In genomic region chr17:80063840-80064495, GRCm38 (mm10) we compare ENCODE assay signal across 12 mouse cellular contexts. TPM values are rescaled to one million over a fixed set of nuclear protein-coding genes. Genes with fewer than 3 reads are reported as not detected.
DNase-seq lines count a peak whose midpoint lies in the region; ATAC-seq lines count a peak whose summit lies in the region.
"Had no signal": no experiment of that assay in that cellular context is flagged by ENCODE, and none has a peak within 500 bp of the region (broad histone marks: within the 10 kb centered on the region; RNA-seq: fewer than 3 reads in every experiment).

No protein-coding gene starts in this region.

- DNase-seq in embryo, embryonic 10 days (ENCODE audit: low spot score): peak; percentile 17
- DNase-seq in embryo, embryonic 9.5 days (ENCODE audit: extremely low spot score): no peak
- DNase-seq in midbrain, embryonic 14.5 days: peak; percentile 9
- DNase-seq in testis, postnatal 14 days (ENCODE audit: low spot score): peak; percentile 70
- no peak for DNase-seq in gastrocnemius, adult 8-10 months (ENCODE audit: low spot score in 2 of 2)
- no peak for DNase-seq in urinary bladder, postnatal 14 days (ENCODE audit: low spot score)
- DNase-seq: gastrocnemius, postnatal 14 days had no signal

- ATAC-seq in midbrain, embryonic 14.5 days (ENCODE audit: low FRiP score, low TSS enrichment): no peak
- ATAC-seq in midbrain, embryonic 15.5 days (replicated peaks): no peak
- ATAC-seq in erythroid progenitor cell, adult 5-6 weeks (replicated peaks; ENCODE audit: low FRiP score, poor library complexity, severe bottlenecking): peak; percentile 30

- no peak overlapping the region for H3K9ac ChIP-seq in midbrain, embryonic 14.5 days (replicated peaks; ENCODE audit: low read length)
- H3K9ac ChIP-seq in midbrain, embryonic 15.5 days: no peak overlapping the region
- H3K9ac ChIP-seq: hindbrain, embryonic 15.5 days had no signal

- H3K4me2 ChIP-seq in midbrain, embryonic 14.5 days (ENCODE audit: low read length): no peak overlapping the region
- H3K4me2 ChIP-seq in midbrain, embryonic 15.5 days: no peak overlapping the region

- H3K36me3 ChIP-seq in midbrain, embryonic 14.5 days (ENCODE audit: control insufficient read depth, insufficient read depth, low read length): no peaks in the 10 kb centered on the region
- H3K36me3 ChIP-seq in midbrain, embryonic 15.5 days (replicated peaks): no peaks in the 10 kb centered on the region
- H3K36me3 ChIP-seq: embryonic facial prominence, embryonic 13.5 days; hindbrain, embryonic 15.5 days had no signal

- WGBS in midbrain, embryonic 14.5 days: 61% methylated on average over 8 of the region's 8 CpGs
- WGBS in midbrain, embryonic 15.5 days: 64% methylated on average over 8 of the region's 8 CpGs

- H3K27ac ChIP-seq in midbrain, embryonic 14.5 days (replicated peaks; ENCODE audit: low read depth, low read length): no peak overlapping the region
- no peak overlapping the region for H3K27ac ChIP-seq in midbrain, embryonic 15.5 days
- H3K27ac ChIP-seq: embryonic facial prominence, embryonic 13.5 days; hindbrain, embryonic 15.5 days; layer of hippocampus, adult 2 months had no signal

- H3K4me1 ChIP-seq in midbrain, embryonic 14.5 days (ENCODE audit: control insufficient read depth, insufficient read depth, low read length): peaks cover 21% of the 10 kb centered on the region
- peaks cover 28% of the 10 kb centered on the region for H3K4me1 ChIP-seq in midbrain, embryonic 15.5 days

- H3K4me3 ChIP-seq in midbrain, embryonic 14.5 days (replicated peaks; ENCODE audit: low read depth, low read length): no peak overlapping the region
- no peak overlapping the region for H3K4me3 ChIP-seq in midbrain, embryonic 15.5 days
- H3K4me3 ChIP-seq: hindbrain, embryonic 15.5 days; layer of hippocampus, adult 2 months had no signal

- no peaks in the 10 kb centered on the region for H3K9me3 ChIP-seq in midbrain, embryonic 14.5 days (ENCODE audit: control insufficient read depth, low read length)
- no peaks in the 10 kb centered on the region for H3K9me3 ChIP-seq in midbrain, embryonic 15.5 days
- H3K9me3 ChIP-seq: embryonic facial prominence, embryonic 13.5 days; hindbrain, embryonic 15.5 days had no signal

- H3K27me3 ChIP-seq in midbrain, embryonic 14.5 days (ENCODE audit: control insufficient read depth, insufficient read depth, low read length): no peaks in the 10 kb centered on the region
- H3K27me3 ChIP-seq in midbrain, embryonic 15.5 days (replicated peaks): no peaks in the 10 kb centered on the region
- H3K27me3 ChIP-seq: embryonic facial prominence, embryonic 13.5 days; hindbrain, embryonic 15.5 days had no signal

RNA-seq across cellular contexts. Expression of gene Hnrnpll, which starts 1.8 kb away (rescaled TPM):
- 68.2 and 76.7 TPM in 2 replicates for polyA plus RNA-seq in midbrain, embryonic 14.5 days (2014; fragmentation: Nextera tagmentation; extraction: Ambion mirVana)
- polyA plus RNA-seq in midbrain, embryonic 15.5 days (2015; fragmentation: Nextera tagmentation; extraction: Ambion mirVana): 63.7 and 65.5 TPM in 2 replicates
- total RNA-seq in erythroid progenitor cell, adult 5-6 weeks (2015; ENCODE audit: low replicate concordance): 53.0 and 60.4 TPM in 2 replicates
- total RNA-seq in erythroid progenitor cell, adult 5-6 weeks (2017; ENCODE audit: low replicate concordance): 37.4 and 64.8 TPM in 2 replicates
- total RNA-seq in gastrocnemius, adult 8-10 months (2022): 10 to 100 TPM; 15.5 to 16.7 (median 16.0) TPM

Comparison
In these comparisons a context has a peak if more than half of its experiments do, and no peak if none do; other contexts are left out.
1. DNase-seq: peak in embryo, embryonic 10 days (single experiment), midbrain, embryonic 14.5 days (single experiment) and testis, postnatal 14 days (single experiment); none in embryo, embryonic 9.5 days (single experiment), gastrocnemius, adult 8-10 months (0 of 2) and urinary bladder, postnatal 14 days (single experiment).